Mouse (Mus musculus) limb, embryonic 12.5 days (tissue): ENCODE data around the gene Gm28845. TPM values are rescaled to one million over a fixed set of nuclear protein-coding genes. Genes with fewer than 3 reads are reported as not detected.

ENCODE experiments used
- ATAC-seq: fragments of 200-750 bp; cut with Nextera tagmentation; 2 replicates; pipeline ENCODE4 v1.8.0; 2017; ENCODE audit warnings: low read depth, moderate TSS enrichment; ENCODE audit not compliant: insufficient number of reproducible peaks, insufficient read depth, low FRiP score, low TSS enrichment
- H3K27ac ChIP-seq: fragments of 300-500 bp; sonication (generic); 2 replicates; pipeline ENCODE4 v1.5.1; 2016; ENCODE audit warnings: mild to moderate bottlenecking, moderate library complexity
- H3K27me3 ChIP-seq: fragments of 300-500 bp; sonication (generic); 2 replicates; pipeline ENCODE4 v1.6.1; 2016; ENCODE audit warnings: mild to moderate bottlenecking, moderate library complexity
- H3K36me3 ChIP-seq: fragments of 300-500 bp; sonication (generic); 2 replicates; pipeline ENCODE4 v1.6.1; 2016; ENCODE audit warnings: mild to moderate bottlenecking, moderate library complexity
- H3K4me1 ChIP-seq: fragments of 300-500 bp; sonication (generic); replicated peaks from 2 replicates; pipeline ENCODE4 v1.6.1; 2016
- H3K4me2 ChIP-seq: fragments of 300-500 bp; sonication (generic); 2 replicates; pipeline ENCODE4 v1.6.1; 2016; ENCODE audit warnings: mild to moderate bottlenecking, moderate library complexity
- H3K4me3 ChIP-seq: fragments of 300-500 bp; sonication (generic); replicated peaks from 2 replicates; pipeline ENCODE4 v1.5.1; 2016; ENCODE audit warnings: mild to moderate bottlenecking
- H3K9ac ChIP-seq: fragments of 300-500 bp; sonication (generic); replicated peaks from 2 replicates; pipeline ENCODE4 v1.6.1; 2016; ENCODE audit warnings: mild to moderate bottlenecking, moderate library complexity
- H3K9me3 ChIP-seq: fragments of 300-500 bp; sonication (generic); 2 replicates; pipeline ENCODE4 v1.6.1; 2016; ENCODE audit warnings: mild to moderate bottlenecking, moderate library complexity
- whole genome bisulfite sequencing: fragments of 180-500 bp; shearing (Covaris S2); methylation state at CpG from one replicate; pipeline ENCODE4 v1.1.7; 2016; 5-methylcytosine and 5-hydroxymethylcytosine counted together
- polyA plus RNA-seq: library from polyadenylated mRNA; unstranded; fragments of >200 nt; fragmentation: Nextera tagmentation; extraction: Ambion mirVana; gene quantifications from 2 replicates; pipeline ENCODE4 v1.2.1, GENCODE M21; 2016

The Gm28845 gene
- polyA plus RNA-seq, 1 experiment from 2014 or later: not detected

DNA sequence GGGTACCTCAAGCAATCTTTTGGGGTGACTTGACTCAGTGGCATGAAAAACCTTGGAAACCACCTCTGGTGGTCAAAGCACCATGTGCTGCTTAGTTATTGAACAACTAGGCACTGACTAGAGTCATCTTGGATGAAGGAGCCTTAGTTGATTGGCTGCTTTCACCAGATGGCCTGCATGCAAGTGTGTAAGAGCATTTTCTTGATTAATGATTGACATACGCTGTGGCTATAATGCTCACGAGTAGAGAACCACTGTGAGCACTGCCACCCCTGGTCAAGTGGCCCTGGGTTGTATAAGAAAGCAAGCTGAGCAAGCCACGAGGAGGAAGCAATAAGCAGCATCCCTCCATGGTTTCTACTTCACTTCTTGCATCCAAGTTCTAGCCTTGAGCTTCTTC, 10.9 kb upstream of the Gm28845 start:
- ATAC-seq: no peak
- Histone ChIP-seq H3K4me1 (no peaks in the 10 kb centered on the region), H3K27me3 (no peaks in the 10 kb centered on the region), H3K9me3 (no peaks in the 10 kb centered on the region), H3K27ac (no peak overlapping the region), H3K4me2 (no peak overlapping the region), H3K36me3 (no peaks in the 10 kb centered on the region), H3K9ac (no peak overlapping the region), H3K4me3 (no peak overlapping the region)
- 76% methylated on average over 3 of the region's 3 CpGs for WGBS

DNA sequence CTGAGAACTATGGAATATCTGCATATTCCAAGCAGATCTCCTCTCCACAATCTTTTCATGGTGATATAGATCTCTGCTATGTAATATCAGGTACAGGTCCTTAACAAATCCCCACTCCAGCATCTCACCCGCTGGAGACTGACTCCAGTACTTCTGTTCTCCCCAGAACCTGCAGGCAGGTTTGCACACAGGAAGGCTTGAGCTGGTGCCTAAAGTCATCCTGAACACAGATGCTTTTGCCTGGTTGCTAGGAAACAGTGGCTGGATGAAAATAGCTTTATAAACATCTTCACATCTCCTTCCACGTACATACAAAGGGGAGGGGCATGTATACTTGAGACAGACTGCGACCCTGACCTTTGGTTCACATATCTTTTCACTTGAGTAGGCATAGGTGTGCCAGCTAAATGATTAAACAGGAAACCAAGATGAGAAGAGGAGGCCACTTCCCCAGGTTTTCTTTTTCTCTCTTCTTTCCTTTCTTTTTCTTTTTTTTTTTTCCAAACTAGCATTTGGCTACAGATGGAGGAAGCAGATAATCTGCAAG, 10.3 kb upstream of the Gm28845 start:
- ATAC-seq: no peak
- no peaks in the 10 kb centered on the region for H3K9me3 ChIP-seq
- 78% methylated on average over 3 of the region's 3 CpGs for WGBS
- no peak overlapping the region for H3K4me3 ChIP-seq
- H3K4me1 ChIP-seq: no peaks in the 10 kb centered on the region
- H3K4me2 ChIP-seq: no peak overlapping the region
- no peak overlapping the region for H3K27ac ChIP-seq
- no peak overlapping the region for H3K9ac ChIP-seq
- H3K27me3 ChIP-seq: no peaks in the 10 kb centered on the region
- H3K36me3 ChIP-seq: no peaks in the 10 kb centered on the region

DNA sequence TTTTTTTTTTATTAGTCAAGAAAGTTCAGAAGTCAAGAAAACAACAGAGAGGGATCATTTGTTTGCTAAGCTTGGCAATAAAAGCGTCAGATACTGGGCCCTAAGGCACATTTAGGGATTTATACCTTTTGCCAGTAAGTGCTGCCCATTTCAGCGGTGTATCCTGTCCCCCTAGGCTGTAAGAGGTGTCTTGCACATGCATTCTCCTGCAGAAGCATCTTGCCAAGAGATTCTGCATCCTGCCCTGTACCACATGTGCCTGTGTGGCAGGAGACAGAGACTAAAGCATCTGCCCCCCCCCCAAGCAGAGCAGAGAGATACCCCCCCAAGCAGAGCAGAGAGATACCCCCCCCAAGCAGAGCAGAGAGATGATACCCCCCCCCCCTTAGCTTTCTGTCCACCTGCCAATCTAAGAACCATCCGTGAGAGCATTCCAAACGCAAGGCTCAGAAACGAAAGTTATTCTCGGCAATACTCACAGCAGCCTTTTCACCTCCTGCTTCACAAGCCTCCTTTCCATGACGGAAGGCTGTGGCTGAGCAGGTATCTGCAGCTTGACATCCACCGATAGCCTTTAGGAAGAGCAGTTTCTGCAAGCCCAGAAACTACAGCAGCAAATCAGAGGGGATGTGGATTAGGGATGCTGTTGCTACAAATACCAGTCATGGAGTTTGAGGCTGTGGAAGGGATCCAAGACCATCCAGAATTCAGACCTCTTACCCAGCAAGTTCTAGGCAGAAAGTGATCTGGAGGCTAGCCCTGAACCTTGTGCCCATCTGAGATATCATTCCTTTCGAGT, 3.4 kb upstream of the Gm28845 start, which contains the start of gene D630023F18Rik:
Gene D630023F18Rik, minus strand, starts transcription at position 641 of the 799 bp plus-strand sequence.
- no peak for ATAC-seq
- WGBS: 20% methylated on average over 9 of the region's 9 CpGs
- H3K4me1 ChIP-seq: no peaks in the 10 kb centered on the region; the same call in 1 of the 2 replicates
- no peaks in the 10 kb centered on the region for H3K27me3 ChIP-seq
- H3K9me3 ChIP-seq: no peaks in the 10 kb centered on the region
- peak within 1 kb of the TSS; percentile 10 for H3K4me3 ChIP-seq
- no peak within 1 kb of the TSS for H3K9ac ChIP-seq
- H3K36me3 ChIP-seq: no peaks in the 10 kb centered on the region
- no peak within 1 kb of the TSS for H3K27ac ChIP-seq
- peak within 1 kb of the TSS; percentile 40 for H3K4me2 ChIP-seq

DNA sequence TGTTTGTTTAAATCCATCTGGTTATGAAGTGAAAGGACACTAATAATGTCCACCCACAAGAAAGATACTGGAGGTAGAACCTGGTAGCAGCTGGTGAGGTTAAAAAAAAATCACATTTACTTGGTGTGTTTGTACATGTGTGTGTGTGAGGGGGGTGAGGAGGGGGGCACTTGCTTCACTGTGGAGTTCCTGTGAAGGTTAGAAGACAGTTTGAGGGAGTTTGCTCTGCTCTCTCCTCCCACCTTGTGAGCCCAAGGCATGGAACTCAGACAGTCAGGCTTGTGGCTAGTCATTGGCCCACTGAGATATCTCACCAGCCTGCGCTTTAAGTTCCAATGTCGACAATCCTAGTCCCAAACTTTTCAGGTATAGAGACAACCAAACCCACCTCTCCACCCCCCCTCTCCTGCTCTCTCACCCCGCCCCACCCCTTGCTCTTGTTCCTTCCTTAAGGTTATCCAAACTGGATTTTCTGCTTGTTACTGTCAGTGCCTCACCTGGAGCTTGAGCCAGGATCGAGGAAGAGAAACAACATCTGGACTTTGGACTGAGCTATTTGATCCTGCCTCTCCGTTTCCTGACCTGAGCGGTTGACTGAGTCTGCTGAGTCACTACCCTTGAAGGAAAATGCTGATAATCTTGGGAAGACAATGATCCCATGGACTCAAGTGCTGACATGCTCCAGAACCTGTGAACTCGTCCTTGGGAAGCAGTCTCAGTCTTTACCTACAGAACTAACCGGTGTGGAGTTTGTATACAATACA, 1.0 kb downstream of the Gm28845 start:
- no peaks in the 10 kb centered on the region; the same call in 1 of the 2 replicates for H3K4me1 ChIP-seq
- H3K9me3 ChIP-seq: no peaks in the 10 kb centered on the region
- 71% methylated on average over 8 of the region's 8 CpGs for WGBS
- H3K27ac ChIP-seq: no peak overlapping the region
- no peak for ATAC-seq
- no peaks in the 10 kb centered on the region for H3K27me3 ChIP-seq
- no peak overlapping the region for H3K4me2 ChIP-seq
- H3K9ac ChIP-seq: no peak overlapping the region
- no peak overlapping the region for H3K4me3 ChIP-seq
- H3K36me3 ChIP-seq: no peaks in the 10 kb centered on the region

DNA sequence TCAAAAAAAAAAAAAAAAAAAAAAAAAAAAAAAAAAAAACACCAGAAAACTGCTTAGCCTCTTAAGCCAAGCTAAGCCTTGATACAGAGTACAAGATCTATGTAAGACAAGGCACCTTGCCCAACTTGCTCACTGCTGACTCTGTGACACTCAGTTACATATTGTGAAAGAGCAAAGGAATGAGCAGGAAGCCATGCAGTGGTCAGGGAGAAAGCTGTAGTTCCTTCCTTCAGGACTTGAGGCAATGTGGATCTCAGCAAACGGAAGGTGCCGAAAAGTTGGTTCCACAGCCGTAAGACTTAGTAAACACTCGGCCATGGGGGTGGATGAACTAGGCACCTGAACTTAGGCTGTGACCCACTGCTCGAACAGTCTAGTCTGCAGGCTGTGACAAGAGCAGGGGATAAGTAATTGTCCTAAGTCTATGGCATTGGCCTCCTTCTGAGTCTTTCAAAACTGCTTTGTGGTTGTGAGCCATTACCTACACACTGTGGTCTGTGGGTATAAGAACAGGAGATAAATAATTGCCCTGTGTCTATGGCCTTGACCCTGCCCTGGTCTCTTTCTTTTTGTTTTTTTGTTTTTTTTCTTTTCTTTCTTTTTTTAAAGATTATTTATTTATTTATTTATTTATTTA, 5.7 kb downstream of the Gm28845 start:
- no peak for ATAC-seq
- 91% methylated on average over 5 of the region's 5 CpGs for WGBS
- H3K36me3 ChIP-seq: no peaks in the 10 kb centered on the region
- no peak overlapping the region for H3K4me2 ChIP-seq
- no peaks in the 10 kb centered on the region for H3K9me3 ChIP-seq
- H3K4me3 ChIP-seq: no peak overlapping the region
- no peaks in the 10 kb centered on the region for H3K4me1 ChIP-seq
- no peaks in the 10 kb centered on the region for H3K27me3 ChIP-seq
- no peak overlapping the region for H3K27ac ChIP-seq
- H3K9ac ChIP-seq: no peak overlapping the region

DNA sequence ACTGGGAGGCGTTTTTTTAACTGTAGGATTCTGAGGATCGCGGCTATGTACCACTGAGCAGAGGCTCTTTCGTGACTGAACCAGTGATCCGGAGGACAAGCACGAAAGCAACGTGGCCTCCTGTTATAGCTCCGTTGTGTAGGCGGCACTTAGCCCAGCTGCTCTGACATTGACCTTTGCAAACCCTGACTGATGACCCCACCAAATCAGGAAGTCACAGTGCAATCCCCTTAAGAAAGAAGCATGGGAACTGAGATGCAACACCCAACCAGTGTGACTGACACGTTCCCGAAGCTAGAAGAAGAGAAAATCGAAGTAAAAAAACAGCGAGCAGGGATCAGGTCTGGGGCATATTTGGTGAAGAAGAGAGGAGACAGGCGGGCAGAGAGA, 6.6 kb downstream of the Gm28845 start:
- Histone ChIP-seq H3K27ac (no peak overlapping the region), H3K9me3 (no peaks in the 10 kb centered on the region), H3K4me2 (peak overlapping the region; percentile 15; the same call in 1 of the 2 replicates), H3K9ac (no peak overlapping the region), H3K4me3 (no peak overlapping the region), H3K36me3 (no peaks in the 10 kb centered on the region), H3K4me1 (no peaks in the 10 kb centered on the region), H3K27me3 (no peaks in the 10 kb centered on the region)
- 69% methylated on average over 14 of the region's 14 CpGs for WGBS
- ATAC-seq: no peak; the same call in 1 of the 2 replicates

DNA sequence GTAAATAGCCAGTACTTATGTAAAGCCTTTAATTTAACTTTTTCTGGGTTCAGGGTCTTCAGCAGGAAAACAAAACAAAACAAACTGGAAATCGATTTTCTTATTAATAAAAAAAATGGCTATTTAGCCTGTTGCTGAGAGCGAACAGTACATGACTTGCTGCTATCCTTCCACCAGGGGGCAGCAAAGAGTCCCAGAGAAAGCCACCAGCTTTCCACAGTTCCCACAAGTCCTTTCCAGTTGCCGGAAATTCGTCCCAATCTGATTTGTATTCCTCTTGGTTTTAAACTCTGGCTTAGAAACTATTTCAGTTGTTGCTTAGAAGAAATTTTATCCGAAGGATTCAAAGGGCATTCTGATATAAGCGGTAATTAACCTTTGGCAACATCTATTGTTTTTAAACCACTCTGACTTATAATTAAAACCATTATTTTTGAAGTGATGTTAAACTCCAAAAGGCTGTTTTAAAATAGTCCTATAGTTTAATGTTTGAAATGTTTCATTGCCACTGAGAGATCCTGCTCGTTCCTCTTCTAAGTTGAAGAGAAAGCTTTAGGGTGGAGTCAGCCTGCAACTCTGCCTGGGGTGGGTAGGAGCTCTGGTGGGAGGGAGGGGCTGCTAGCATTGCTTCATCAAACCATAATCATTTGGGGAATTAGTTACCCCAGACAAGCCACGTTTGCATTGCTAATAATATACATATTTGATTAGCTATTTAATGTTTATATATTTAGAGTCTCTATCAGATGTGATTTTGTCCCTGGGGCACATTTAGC, 7.1 kb downstream of the Gm28845 start:
- H3K9me3 ChIP-seq: no peaks in the 10 kb centered on the region
- peak overlapping the region; percentile 15 for H3K4me2 ChIP-seq
- 0 out of 2 replicates have a peak, but pooled peaks have one; percentile 54 for ATAC-seq
- no peak overlapping the region for H3K4me3 ChIP-seq
- no peaks in the 10 kb centered on the region for H3K27me3 ChIP-seq
- no peaks in the 10 kb centered on the region for H3K36me3 ChIP-seq
- WGBS: 13% methylated on average over 8 of the region's 8 CpGs
- no peaks in the 10 kb centered on the region for H3K4me1 ChIP-seq
- H3K9ac ChIP-seq: no peak overlapping the region
- H3K27ac ChIP-seq: no peak overlapping the region

DNA sequence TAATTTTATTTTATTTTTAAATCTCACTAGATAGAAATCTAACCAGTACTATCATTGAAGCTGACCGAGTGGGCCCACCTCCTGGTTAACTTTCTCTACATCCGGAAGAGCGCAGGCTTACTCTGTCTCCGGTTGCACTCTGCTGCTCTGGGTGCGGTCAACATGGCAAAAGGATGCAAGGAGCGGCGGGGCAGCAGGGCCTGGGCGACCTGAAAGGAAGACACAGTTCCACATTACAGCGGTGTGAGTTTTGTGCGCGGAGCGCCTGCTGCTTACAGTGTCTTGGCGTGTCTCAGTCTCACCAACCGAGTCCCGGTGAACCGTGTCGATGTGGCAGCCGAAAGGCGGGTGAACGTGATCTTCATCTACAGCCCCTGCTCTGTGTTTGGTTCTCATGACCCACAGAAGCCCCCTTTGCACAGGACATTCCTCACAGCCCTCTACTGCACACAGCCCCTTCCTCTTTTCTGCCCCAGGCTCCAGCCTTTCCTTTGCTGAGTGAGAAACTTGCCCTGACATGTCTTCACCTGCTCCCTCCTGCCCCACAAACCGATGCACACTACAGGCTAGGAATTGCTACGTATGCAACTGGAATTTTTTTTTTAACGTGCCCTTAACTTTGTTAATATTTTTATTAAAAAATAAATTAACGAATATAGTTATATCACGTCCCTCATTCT, 9.5 kb downstream of the Gm28845 start:
- no peaks in the 10 kb centered on the region for H3K9me3 ChIP-seq
- no peak overlapping the region for H3K9ac ChIP-seq
- no peak overlapping the region for H3K4me2 ChIP-seq
- H3K27me3 ChIP-seq: no peaks in the 10 kb centered on the region
- no peak overlapping the region for H3K27ac ChIP-seq
- H3K4me1 ChIP-seq: no peaks in the 10 kb centered on the region
- ATAC-seq: no peak
- H3K4me3 ChIP-seq: no peak overlapping the region
- no peaks in the 10 kb centered on the region for H3K36me3 ChIP-seq
- 72% methylated on average over 25 of the region's 25 CpGs for WGBS

DNA sequence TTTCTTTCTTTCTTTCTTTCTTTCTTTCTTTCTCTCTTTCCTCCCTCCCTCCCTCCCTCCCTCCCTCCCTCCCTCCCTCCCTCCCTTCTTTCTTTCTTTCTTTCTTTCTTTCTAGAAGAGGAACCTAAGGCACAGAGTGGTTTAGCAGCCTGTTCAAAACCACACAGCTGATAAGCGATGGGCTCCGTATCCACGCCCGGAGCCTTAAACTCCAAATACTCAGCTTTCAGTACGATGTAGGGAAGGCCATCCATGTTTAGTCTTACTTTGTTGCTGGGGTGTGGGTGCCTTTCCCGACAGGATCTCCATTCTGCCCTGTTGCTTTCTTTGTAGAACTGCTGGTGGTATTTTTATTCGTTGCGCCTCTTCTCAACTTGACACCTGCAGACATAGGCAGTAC, 10.2 kb downstream of the Gm28845 start:
- Histone ChIP-seq H3K36me3 (no peaks in the 10 kb centered on the region), H3K4me2 (no peak overlapping the region), H3K27me3 (no peaks in the 10 kb centered on the region), H3K4me3 (no peak overlapping the region), H3K4me1 (no peaks in the 10 kb centered on the region), H3K9ac (no peak overlapping the region), H3K9me3 (no peaks in the 10 kb centered on the region), H3K27ac (no peak overlapping the region)
- WGBS: 88% methylated on average over 8 of the region's 8 CpGs
- ATAC-seq: no peak

DNA sequence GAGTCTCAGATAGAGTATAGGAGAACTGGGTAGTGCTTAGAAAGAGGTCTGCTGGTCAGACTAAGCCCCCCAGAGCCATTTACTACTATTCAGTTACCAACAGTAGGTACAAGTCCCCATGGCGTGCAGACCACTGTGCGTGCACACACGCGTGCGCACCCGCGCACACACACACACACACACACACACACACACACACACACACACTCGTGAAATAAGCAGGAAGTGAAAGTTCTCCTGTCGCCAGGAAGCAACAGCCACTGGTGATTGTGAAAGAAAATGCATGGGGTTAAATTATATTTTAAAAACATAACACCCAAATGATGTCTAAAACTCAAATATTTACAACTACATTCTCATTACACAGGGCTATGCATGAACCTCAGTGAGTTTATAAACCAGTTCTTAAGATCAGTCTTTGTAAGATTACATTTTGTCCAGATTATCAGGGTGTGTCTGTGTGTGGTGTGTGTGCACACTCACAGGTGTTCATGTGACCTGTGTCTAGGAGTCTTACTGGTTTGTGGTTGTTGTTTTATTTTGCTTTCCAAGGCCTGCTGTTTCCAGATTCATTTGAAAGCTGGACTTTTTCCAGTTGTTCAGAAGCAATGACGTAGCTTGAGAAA, 11.6 kb downstream of the Gm28845 start:
- Histone ChIP-seq H3K36me3 (no peaks in the 10 kb centered on the region), H3K27me3 (no peaks in the 10 kb centered on the region), H3K4me2 (no peak overlapping the region), H3K4me1 (no peaks in the 10 kb centered on the region), H3K4me3 (no peak overlapping the region), H3K9ac (no peak overlapping the region), H3K27ac (no peak overlapping the region), H3K9me3 (no peaks in the 10 kb centered on the region)
- ATAC-seq: no peak
- WGBS: 92% methylated on average over 10 of the region's 10 CpGs
